Mouse (Mus musculus): Measurements from ENCODE around the gene Plg.

Plg gene

GRCm38 (mm10) chr17:12377981-12378705 lies at the start of gene Plg:
Plg (plus strand) TSS chr17:12378608.
- no peak for DNase-seq

- no peak for DNase-seq
Measured at GRCm38 (mm10) chr17:12335115-12335514, 43.3 kb upstream of the Plg start.

GRCm38 (mm10) chr17:12336073-12336868 lies 42.1 kb upstream of the Plg start:
- DNase-seq: no peak

DNA sequence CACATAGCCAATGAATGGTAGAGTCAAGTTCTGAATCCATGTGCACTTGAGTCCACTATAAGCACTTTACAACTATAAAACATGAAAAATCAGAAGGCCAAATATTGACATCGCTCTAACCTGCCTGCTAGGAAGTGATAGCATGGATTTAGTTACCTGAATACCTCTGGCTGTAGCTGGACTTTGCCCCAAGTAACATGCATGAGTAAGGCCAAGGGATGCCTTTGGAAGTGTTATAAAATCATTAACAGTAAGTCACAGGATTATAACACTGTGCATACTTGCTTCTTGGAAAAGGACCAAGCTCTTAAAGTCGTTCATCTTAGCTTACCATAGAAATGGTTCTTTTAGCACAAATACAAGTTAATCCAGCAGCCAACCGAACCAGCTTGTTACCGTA lies 41.3 kb upstream of the Plg start:
- DNase-seq: no peak

DNA sequence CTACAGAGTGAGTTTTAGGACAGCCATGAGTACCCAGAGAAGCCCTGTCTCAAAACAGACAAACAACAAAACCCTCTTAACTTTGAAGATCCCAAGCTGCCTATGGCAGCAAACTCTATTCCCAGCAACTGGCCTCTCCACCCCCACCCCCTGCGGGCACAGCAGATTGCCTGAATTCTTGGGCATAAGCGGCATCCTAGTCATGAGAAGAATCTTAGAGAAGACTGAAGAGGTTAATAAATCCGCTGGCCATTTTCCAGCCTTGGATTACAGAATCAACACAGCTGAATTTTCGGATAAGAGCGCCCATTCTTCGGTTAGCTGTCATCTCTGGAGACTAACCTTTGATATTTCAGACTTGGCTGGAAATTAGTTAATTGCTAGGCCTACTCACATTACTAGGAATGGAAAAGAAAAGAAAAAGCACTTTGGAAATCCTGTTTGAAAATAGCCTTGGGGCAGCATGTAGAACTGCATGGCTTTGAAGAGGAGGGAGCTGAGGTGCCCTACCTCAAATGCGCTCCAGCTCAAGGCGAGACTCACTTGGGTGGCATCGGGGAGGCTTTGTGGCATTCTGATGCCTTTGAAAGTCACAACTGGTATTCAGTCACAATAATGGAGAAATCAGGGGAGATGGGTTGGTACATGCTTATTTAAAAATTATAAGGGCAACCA lies 34.6 kb upstream of the Plg start:
- DNase-seq: no peak

DNA sequence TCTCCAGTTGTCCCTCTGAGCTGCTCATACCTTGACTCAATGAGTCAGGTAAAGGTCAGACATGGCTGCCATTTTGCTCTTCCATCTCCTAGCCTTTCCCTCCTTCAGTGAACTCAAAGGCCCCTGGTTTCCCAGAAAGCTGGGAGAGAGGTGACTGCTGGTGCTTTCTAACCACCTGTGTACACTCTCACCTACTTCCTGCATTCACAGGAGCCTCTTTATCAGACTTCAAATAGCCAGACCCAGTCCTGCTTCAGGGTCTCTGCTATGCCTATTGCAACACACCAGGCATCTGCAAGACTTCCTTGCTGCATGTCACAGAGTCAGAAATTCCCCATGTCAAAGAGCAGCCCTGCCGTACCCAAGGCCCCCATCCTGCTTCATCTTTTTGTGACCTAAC lies 30.9 kb upstream of the Plg start:
- no peak for DNase-seq

- no peak for DNase-seq
Measured at GRCm38 (mm10) chr17:12351564-12351963, 26.8 kb upstream of the Plg start.

- DNase-seq: no peak
Measured at GRCm38 (mm10) chr17:12352781-12353180, 25.6 kb upstream of the Plg start.

DNA sequence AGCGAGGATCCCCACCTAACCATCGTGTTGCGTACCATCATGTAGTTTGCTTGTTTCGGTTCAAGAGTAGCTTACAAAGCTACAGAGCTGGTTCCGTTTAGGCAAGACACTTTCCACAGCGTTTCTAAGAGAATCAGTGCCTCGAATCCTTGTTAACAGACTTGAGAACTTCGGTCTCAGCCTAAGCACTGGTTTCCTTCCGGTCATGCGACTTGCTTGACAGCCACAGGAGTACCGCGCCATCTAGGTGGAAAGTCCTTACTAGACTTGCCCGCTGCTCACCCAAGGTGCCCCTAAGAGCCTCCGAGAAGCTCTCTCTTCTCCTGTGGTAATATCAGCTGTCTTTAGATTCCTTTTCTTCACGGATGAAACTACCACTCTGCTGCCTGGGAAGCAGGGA lies 18.5 kb upstream of the Plg start:
- DNase-seq: no peak

- DNase-seq: no peak
Measured at GRCm38 (mm10) chr17:12363601-12364425, 14.6 kb upstream of the Plg start.

DNA sequence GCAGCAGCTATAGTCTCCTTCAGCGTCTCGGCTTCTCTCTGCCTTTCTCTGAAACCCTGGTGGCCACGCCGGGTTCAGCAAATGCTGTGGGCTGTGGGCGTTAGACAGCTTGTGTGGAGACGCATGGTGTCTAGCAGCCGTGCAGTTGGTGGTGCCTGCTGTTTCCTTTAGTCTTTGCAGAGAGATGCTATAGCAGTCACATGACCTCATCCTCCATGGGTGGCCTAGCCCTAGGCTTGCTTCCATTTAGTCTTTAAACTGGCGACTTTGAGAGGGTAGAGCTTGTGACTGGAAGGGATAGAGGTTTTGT lies 14.0 kb upstream of the Plg start:
- no peak for DNase-seq

GRCm38 (mm10) chr17:12367373-12367930 lies 11.0 kb upstream of the Plg start:
- peak; percentile 21 to 27 for DNase-seq

GRCm38 (mm10) chr17:12369393-12369792 lies 9.0 kb upstream of the Plg start:
- no peak for DNase-seq

DNA sequence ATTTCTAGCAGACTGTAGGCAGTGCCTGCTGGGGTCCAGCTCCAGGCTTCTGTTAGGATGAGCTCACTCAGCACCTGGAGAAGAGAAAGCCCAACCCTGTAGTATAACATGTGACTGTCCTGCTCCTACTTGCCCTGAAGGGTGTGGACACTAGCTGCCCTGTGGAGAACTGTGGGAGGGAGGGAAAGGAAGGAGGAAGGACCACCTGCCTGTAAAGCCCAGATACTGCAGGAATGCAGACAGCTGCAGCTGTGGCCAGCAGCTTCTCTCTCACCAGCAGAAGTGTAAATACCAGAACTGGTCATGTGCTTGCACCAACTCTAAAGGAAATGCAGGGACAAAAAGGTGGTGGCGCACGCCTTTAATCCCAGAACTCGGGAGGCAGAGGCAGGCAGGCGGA lies 8.1 kb upstream of the Plg start:
- no peak for DNase-seq

DNA sequence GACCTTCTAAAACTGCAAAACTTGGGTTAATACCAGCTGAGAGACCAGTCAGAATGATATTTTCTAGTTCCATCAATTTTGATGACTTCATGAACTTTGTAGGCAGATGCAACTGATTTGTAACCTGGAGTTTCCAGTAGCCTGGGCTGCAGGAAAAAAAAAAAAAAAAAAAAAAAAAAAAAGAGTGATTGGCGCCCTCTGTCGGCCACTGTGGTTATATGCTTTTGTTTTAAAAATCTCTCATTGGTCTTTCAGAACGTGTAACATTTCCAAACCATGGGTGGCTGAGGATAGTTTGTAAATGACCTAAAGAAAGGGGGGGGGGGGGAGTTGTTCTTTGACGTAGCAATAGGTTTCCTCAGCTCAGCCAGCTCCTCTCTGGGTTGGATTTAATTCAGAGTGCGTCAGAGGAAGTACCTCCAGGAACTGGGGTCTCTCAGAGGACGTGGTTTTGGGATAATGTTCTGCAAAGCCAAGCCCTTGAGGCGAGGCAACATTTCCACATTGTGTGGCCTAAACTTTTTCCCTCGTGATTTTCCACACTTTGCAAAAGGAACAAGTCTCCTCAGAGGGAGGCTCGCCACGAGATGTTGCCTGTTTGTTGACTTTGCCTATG lies 7.0 kb upstream of the Plg start:
- no peak for DNase-seq

DNA sequence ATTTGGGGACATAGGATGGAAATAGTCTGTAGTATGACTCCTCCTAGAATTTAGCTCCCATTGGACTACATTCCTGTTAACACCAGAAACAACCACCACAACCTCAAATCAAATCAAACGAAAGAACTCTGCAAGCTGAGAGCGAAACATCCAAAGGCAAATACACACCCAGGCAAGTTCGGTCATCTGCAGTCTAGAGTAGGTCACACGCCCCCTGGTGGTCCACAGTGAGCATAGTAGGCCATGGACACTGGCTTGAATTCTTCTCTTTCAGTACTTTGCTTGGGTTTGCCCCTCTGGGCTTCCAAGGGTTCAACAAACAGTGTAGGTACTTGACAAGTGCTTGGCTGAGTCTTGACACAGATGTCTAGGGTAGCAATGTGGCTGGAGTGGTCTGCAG lies 6.4 kb upstream of the Plg start:
- peak; percentile 26 to 46 for DNase-seq

- no peak for DNase-seq
Measured at GRCm38 (mm10) chr17:12373601-12374144, 4.7 kb upstream of the Plg start.

DNA sequence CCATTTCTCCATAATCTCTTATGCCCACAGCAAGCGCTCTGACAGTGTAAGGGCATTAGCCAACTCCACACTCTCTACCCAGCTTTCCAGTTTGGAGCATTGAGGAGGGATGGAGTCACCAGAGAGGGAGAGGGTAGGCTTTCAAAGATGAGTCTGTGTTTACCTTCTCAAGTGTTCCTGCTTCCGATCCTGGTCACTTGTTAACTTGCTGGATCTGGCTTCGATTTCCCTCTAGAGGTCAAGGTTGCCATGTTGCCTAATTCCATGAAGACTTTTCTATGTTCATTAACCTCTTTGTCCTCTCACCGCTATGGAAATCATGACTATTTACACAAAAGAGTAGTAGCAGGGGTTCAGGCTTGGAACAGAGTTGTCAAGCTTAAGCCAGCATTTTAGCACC lies 1.9 kb downstream of the Plg start:
- DNase-seq: no peak

DNA sequence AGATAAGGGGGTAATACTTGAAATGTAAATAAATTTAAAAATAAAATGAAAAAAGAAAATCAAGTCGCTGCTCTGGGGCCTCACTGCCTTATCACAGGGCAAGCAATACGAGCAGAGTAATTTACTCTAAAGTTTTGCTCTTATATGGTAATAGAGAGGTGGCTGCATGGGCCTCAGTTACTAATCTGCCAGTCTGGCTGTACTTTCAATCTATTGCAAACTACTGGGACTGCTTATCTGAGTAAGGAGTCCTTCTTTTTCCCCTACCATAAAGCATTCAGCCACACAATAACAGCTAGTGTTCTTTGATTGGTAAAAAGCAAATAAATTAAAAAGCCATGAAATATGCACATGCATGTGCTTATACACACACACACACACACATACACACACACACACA lies 3.2 kb downstream of the Plg start:
- no peak for DNase-seq

- DNase-seq: no peak
Measured at GRCm38 (mm10) chr17:12382531-12382930, 4.1 kb downstream of the Plg start.

- DNase-seq: no peak
Measured at GRCm38 (mm10) chr17:12385049-12385794, 6.8 kb downstream of the Plg start.

All from thymus, adult 18-20 months (tissue).